Mouse (Mus musculus) 3T3-L1 (cell line): Measurements from ENCODE around the gene H2-Eb1.

Experiments
- DNase-seq: peaks from one replicate; pipeline ENCODE4 v3.0.0-alpha.2; 2015; ENCODE audit warnings: low read depth, low spot score

The H2-Eb1 gene

DNA sequence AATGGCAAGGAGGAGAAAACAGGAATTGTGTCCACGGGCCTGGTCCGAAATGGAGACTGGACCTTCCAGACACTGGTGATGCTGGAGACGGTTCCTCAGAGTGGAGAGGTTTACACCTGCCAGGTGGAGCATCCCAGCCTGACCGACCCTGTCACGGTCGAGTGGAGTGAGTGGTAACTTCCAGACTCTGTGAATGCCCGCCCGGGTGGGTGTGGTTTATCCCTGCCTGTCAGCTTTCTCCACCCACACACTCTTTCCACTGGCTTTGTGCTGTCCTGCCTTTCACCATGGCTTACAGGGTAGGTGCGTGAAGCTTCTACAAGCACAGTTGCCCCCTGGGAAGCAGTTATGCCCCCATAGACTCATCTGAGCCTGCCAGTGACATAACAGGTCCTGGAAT lies 8.6 kb downstream of the H2-Eb1 start:
- no peak for DNase-seq

DNA sequence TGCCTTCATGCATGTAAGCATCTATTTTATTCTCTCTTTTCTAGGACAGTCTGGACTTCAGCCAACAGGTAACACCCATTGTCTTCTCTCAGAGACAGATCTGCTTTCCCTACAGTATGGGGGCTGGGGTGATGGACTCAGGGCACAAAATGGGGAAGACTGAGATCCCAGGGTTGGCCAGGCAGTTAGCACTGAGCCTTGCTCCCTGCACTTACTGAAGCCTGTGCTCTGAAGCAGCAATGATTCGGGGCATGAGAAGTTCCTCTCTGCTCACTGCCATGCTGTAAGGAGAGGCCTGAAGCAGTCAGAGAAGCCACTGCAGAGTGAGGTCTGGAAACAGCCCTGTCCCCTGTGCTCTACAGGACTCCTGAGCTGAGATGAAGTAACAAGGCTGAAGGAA lies 9.8 kb downstream of the H2-Eb1 start:
- DNase-seq, result no peak

DNA sequence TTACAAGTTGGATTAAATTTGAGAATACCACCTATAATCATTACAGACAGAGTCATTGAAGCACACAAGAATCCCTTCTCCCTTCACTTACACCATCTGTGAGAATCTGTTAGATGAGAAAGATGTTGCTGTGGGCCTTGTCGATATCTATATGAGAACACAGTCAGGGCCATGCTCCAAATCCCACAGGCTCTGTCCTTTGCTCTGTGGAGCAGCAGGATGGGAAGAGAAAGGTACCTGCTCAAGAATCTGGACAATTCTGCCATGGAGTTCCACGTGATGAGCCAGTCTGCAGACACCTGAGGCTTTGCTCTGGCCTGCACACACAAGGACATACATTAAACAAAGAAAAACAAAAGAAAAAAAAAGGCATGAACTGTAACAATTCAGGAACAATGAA lies 11.0 kb downstream of the H2-Eb1 start:
- DNase-seq, result no peak

DNA sequence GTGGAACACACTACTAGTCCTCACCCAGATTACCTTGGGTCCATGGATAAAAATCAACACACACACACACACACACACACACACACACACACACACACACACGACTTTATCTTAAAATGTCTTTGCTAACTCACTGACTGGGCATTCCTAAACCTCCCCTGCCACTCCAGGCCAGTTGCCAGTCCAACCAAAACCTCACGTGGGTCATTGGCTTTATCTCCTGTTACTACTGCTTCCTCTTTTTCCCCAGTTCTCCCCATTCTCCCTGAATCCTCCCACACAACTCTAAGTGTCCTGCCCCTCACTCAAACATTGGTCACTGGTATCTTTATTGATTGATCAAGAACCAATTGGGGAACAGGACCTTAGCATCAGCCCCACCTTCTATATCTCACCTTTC lies 11.6 kb downstream of the H2-Eb1 start:
- no peak for DNase-seq

DNA sequence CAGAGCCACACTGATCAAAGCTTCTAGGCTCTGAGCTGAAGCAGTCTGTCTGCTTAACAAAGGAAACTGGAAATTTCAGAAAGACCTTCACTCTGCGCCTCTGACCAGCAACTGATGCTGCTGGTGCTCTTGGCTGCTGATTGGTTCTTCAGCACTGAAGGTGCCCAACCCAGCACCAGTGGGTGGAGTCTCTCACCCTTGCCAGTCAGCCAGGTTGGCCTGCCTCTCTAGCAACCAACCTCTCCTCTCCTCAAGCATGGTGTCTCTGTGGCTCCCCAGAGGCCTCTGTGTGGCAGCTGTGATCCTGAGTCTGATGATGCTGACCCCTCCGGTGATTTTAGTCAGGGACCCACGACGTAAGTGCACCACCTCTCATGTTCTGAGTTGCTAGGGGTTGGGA lies 19.8 kb downstream of the H2-Eb1 start, which contains the start of gene H2-Eb2:
TSS of gene H2-Eb2 (plus strand) at position 230 of the 400 bp plus-strand sequence.
- no peak for DNase-seq

DNA sequence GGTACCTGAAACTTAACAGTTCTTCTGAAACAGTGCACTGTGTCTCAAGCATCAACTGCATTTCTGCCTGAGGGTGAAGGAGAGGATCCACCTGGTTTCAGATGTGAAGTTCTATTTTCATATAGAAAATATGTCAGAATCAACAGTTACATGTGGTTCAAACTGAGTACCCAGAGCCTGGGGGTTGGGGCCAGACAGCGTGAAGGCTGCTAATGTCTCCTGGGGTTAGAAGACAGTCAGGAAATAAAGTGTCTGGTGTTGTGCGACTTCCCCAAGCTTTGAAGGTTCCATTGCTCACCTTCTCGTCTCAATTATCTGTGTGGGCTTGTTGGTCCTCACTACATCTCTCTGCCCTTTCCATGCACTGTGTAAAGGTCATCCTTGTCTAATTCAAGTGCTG lies 20.7 kb downstream of the H2-Eb1 start:
- no peak for DNase-seq

DNA sequence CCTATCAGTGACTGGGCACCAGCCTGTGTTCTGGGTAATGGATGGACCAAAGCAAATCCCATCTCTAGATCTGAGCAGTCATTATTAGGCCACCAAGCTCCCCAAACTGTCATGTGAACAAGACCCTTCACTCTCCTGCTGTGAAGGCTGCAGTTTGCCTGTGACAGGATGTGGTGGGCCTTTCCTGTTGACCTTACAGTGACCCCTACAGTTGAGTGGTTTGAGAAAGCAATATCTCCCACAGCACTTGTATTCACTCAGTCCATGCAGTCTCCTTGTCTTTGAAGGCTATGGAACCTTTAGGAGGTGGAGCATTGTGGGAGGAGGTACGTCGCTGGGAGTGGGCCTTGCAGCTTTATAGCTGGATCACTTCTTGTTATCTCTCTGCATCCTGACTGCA lies 24.1 kb downstream of the H2-Eb1 start:
- DNase-seq, result no peak

DNA sequence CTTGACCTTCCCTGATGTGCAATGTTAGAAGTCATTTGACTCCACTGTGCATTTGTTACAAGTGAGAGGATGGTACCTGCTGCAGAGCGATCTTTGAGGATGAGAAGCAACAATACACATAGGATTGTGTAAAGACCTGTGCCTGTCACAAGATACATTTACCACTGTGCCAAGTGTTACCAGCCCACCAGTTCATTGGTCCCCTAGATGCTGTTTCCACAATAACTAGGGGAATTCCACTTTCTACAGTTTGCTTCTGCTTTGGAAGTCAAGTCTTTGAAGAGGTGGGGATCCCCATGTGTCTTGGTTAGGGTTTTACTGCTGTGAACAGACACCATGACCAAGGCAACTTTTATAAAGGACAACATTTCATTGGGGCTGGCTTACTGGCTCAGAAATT lies 25.5 kb downstream of the H2-Eb1 start:
- no peak for DNase-seq

DNA sequence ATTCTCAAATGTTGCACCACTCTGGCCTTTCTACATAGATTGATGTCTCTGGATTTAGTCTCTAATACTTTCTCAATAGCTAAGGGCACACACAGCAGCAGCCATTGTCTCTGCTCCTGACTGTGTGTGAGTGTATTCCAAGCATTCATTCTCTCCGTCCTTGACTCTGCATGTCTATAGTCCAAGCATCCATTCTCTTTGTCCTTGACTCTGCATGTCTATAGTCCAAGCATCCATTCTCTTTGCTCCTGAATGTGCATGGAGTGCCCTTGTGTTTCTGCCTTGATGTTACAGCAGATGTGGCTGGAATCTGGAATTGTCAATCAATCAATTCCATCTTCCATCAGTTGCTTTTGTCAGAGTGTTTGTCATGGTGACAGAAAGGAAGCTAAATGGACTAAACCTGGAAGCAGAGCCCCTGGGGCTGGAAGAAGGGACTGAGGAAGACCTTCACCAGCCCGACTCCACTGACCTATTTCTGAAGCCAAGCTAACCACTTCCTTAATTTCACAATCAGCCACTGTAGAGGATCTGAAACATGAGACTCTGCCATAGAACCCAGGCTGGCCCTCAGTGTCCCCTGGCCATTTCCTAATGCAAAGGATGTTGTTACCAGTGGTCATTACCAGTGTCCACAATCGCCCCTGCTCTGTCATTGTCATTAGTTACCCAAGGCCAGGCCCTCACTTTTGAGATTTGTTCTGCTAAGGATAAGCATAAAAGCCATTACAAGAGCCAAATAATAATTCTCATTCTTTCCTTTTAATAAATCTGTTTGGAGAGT lies 35.1 kb downstream of the H2-Eb1 start:
- DNase-seq, result no peak

DNA sequence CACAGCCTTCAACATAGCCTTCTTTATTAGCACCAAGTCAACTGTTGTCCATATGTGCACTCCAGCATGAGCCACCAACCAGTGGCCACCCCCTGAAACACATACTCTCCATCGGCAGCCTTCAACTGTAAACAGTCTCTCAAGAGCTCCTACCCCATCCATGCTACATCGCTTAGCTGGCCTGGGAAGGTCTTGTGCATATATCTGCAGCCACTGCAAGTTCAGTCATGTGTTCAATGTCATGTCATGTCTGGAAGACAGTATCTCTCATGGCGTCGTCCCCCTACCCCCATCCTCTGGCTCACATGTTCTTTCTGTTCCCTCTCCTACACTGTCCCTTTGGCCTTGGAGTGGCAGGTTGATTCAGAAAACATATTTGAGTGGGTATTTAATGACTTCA lies 39.2 kb downstream of the H2-Eb1 start:
- no peak for DNase-seq

DNA sequence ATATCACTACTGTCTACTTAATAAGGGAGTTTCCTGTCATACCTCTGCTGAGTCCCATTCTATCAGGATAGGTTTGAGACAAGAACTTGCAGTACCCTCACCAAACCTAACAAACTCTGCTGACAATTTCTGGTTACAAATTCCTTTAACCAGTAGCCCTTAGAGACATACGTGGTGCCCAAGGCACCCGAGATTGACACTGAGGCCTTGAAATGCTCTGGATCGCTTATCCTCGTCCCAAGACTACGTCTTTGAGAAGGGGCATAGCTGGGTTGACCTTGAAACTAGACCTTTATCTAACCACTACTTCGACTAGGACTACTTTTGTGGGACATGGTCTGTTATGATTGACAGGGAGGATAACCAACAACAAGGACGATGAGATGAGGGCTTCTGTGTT lies 39.8 kb downstream of the H2-Eb1 start:
- no peak for DNase-seq

DNA sequence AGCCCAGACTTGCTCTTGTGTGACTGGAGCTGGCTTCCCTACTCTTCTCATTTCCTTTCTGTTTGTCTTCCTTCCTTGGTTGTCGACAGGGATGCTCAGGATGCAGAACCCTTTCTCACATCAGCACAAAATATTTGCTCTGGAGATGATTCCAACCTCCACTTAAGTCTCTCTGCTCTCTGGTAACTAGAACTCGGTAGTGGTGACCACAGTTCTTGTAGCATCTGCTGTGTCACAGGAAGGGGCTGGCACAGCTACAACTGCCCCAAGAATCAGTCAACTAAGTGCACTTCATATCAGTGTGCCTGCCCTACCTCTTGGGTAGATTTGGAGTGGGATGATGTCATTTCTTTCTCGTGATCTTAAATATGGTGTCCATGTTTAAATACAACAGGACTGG lies 40.4 kb downstream of the H2-Eb1 start:
- DNase-seq, result no peak

DNA sequence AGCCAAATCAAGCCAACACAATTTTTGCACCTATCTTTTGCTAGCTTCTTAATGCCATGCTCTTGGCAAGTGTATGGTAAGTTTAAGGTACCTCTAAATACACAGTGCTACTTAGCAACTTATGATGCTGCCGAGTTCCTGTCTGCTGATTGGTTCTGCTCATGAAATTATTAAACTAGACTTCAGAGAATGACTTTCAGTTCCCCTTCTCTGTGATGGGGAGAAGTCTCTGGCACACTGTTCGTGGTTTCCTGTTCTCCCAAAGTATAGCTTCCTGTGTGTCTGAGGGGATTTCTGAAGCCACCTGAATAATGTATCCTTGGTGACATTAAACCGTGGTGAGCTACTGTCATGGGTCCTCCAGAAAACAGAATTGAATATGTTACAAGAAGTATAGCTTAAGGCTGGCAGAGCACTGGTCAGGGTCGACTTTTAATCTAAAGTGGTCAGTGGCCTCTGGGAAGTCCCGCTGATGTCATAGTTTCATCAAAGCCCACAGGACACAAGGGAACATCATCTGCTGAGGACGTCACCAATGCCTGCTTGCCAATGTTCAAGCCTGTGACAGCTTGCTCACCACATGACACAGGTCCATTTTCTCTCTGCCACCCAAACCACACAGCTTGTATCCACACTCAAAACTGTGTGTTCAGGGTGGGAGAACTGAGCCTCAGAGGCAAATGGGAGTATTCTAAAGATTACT lies 42.1 kb downstream of the H2-Eb1 start:
- DNase-seq, result peak; percentile 32

DNA sequence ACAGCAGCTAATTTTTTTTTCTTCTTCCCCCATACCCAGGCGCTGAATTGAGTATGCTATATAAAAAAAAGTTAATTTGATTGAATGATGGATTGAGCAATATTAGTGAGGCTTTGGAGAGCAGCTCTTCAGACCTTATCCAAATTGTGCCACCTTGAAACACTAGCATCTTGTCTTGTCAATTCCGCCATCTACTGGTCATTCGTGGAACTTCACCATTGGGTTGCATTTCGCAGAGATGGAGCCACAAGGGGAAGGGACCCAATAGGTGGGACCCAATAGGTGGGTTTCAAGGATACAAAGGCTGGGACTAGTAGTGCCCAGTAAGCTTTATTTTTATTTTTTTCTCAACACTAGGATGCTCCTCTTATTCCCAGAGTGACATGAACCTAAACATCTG lies 43.8 kb downstream of the H2-Eb1 start:
- DNase-seq, result peak; percentile 81

DNA sequence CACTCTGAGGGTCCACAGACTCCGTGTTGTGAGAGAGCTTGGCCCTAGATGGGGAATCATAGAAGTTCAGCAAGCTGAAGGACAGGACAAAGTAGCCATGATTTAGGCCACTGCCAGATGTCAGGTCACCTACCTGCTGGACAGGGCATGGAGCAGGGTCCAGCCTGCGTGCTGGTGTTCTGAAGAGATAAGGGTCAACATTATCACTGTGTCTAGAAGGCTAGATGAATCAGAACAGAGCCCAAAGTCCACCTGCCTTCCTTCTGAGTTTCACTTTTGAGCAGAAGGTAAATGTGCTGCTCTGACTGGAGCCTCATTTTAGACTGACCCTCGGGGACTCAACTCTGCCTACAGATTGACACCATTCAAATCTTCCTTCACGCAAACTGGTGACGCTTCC lies 48.9 kb downstream of the H2-Eb1 start, which contains the start of gene Btnl2:
TSS of gene Btnl2 (plus strand) at position 284 of the 400 bp plus-strand sequence.
- no peak for DNase-seq

DNA sequence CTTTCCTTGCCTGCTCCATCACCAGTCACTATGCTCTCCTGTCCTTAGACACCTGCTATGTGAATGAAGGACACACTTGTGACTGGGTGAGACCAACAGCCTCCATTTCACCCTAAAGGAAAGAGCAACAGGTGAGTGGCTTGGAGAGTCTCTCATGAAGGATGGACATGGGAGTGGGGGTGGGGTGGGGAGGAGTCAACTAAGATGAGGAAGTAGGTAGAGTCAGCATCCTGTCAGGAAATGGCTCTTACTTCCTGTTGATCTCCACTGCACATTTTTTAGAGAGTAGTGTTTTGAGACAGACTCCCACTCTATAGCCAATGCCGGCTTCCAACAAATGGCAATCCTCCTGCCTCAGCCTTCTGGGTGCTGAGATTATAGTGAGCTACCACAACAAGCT lies 49.3 kb downstream of the H2-Eb1 start:
- no peak for DNase-seq

DNA sequence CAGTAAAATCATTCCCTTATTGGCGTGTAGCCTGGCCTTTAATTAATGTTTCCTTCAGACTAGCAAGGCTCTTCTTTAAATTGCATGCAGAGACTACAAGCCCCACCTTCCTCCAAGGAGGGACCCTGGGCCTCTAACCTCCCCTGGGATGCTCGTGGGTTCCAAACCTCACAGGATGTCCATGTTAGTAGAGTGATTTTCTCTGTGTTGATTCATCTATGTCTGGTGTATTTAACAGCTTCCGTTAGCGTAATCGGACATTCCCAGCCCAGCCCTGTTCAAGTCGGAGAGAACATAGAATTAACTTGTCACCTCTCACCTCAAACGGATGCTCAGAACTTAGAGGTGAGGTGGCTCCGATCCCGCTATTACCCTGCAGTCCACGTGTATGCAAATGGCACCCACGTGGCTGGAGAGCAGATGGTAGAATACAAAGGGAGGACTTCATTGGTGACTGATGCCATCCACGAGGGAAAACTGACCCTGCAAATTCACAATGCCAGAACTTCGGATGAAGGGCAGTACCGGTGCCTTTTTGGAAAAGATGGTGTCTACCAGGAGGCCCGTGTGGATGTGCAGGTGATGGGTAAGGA lies 57.4 kb downstream of the H2-Eb1 start:
- no peak for DNase-seq

DNA sequence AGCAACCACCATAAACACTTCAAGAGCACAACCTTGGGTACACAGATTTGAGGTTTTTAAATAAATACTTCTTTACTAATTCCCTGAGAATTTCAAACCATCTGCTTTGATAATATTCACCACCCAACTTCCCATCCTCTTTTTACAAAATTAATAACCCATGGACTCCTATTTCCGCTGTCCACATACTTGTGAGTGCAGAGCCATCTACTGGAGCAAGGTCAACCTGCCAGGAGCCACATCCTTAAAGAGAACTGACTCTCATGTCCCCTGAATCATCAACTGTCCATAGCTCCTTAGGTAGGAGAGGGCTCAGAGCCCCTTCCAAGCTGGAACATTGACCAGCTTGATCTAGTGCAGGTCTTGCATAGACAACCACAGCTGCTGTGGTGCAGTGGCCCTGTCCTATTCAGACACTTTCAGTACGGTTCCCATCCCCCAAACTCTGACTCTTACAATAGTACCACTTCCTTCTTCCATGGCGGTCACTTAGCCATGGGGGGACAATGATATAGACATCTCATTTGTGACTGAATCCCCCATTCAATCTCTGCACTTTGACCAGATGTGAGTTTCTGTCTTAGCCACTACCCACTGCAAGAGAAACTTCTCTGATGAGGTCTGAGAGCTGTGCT lies 58.1 kb downstream of the H2-Eb1 start:
- no peak for DNase-seq

DNA sequence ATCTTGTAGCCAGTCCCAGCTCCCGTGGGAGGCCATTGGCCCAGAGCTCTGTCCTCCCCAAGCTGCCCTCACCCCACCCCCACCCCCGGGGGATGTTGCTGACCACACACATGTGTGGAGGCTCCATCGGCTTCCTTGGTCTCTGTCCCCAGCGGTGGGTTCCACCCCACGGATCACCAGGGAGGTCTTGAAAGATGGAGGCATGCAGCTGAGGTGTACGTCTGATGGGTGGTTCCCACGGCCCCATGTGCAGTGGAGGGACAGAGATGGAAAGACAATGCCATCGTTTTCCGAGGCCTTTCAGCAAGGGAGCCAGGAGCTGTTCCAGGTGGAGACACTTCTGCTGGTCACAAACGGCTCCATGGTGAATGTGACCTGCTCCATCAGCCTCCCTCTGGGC lies 59.4 kb downstream of the H2-Eb1 start:
- no peak for DNase-seq
